Mouse (Mus musculus): ENCODE measurements around the gene Tmem43.

Gene Tmem43

GRCm38 (mm10) chr6:91489872-91490271 lies 16.4 kb downstream of the Tmem43 start:
- no peak for DNase-seq (ENCODE audit: low spot score)

- no peak for DNase-seq (ENCODE audit: low spot score)
Observed at GRCm38 (mm10) chr6:91491004-91491403, 17.5 kb downstream of the Tmem43 start.

- DNase-seq (ENCODE audit: low spot score) = no peak
Observed at GRCm38 (mm10) chr6:91493053-91493452, 19.6 kb downstream of the Tmem43 start.

- DNase-seq (ENCODE audit: low spot score) = no peak
Observed at GRCm38 (mm10) chr6:91494526-91494925, 21.0 kb downstream of the Tmem43 start.

GRCm38 (mm10) chr6:91503302-91503701 lies 29.8 kb downstream of the Tmem43 start:
- no peak for DNase-seq (ENCODE audit: low spot score)

GRCm38 (mm10) chr6:91506036-91506435 lies 32.5 kb downstream of the Tmem43 start:
- no peak for DNase-seq (ENCODE audit: low spot score)

- DNase-seq (ENCODE audit: low spot score) = no peak
Observed at GRCm38 (mm10) chr6:91508041-91508440, 34.5 kb downstream of the Tmem43 start.

- DNase-seq (ENCODE audit: low spot score) = peak; percentile 70
Observed at GRCm38 (mm10) chr6:91509326-91509725, 35.8 kb downstream of the Tmem43 start.

GRCm38 (mm10) chr6:91510211-91510610 lies 36.7 kb downstream of the Tmem43 start:
- no peak for DNase-seq (ENCODE audit: low spot score)

- no peak for DNase-seq (ENCODE audit: low spot score)
Observed at GRCm38 (mm10) chr6:91514135-91514534, 40.6 kb downstream of the Tmem43 start.

- DNase-seq (ENCODE audit: low spot score) = no peak
Observed at GRCm38 (mm10) chr6:91514737-91515362, 41.3 kb downstream of the Tmem43 start.

- DNase-seq (ENCODE audit: low spot score) = peak; percentile 98
Observed at GRCm38 (mm10) chr6:91515545-91516449, 42.3 kb downstream of the Tmem43 start, which contains the start of the genes Xpc and Lsm3. TSS of gene Xpc (minus strand) at chr6:91515888. TSS of gene Lsm3 (plus strand) at chr6:91515928.

GRCm38 (mm10) chr6:91518454-91519020 lies 45.0 kb downstream of the Tmem43 start:
- DNase-seq (ENCODE audit: low spot score) = no peak

GRCm38 (mm10) chr6:91522816-91523215 lies 49.3 kb downstream of the Tmem43 start:
- no peak for DNase-seq (ENCODE audit: low spot score)

- no peak for DNase-seq (ENCODE audit: low spot score)
Observed at GRCm38 (mm10) chr6:91525544-91525943, 52.0 kb downstream of the Tmem43 start.

- DNase-seq (ENCODE audit: low spot score) = no peak
Observed at GRCm38 (mm10) chr6:91527227-91527860, 53.8 kb downstream of the Tmem43 start.

GRCm38 (mm10) chr6:91528265-91528664 lies 54.8 kb downstream of the Tmem43 start:
- peak; percentile 25 for DNase-seq (ENCODE audit: low spot score)

GRCm38 (mm10) chr6:91530673-91531072 lies 57.2 kb downstream of the Tmem43 start:
- DNase-seq (ENCODE audit: low spot score) = no peak

GRCm38 (mm10) chr6:91531276-91531675 lies 57.8 kb downstream of the Tmem43 start:
- no peak for DNase-seq (ENCODE audit: low spot score)

- no peak for DNase-seq (ENCODE audit: low spot score)
Observed at GRCm38 (mm10) chr6:91532661-91533060, 59.2 kb downstream of the Tmem43 start.

GRCm38 (mm10) chr6:91533359-91533758 lies 59.9 kb downstream of the Tmem43 start:
- no peak for DNase-seq (ENCODE audit: low spot score)

- no peak for DNase-seq (ENCODE audit: low spot score)
Observed at GRCm38 (mm10) chr6:91533771-91534170, 60.3 kb downstream of the Tmem43 start.
